Mouse (Mus musculus) monocyte, adult 5-6 weeks (primary cell): ENCODE results near the gene Hist2h2aa2. TPM values are rescaled to one million over a fixed set of nuclear protein-coding genes. Genes with fewer than 3 reads are reported as not detected.
"Not testable (repeated sequence)": the region's sequence is repeated elsewhere in the genome, so short reads cannot be mapped to it uniquely, and the experiment has no call there.

Experiments used
- ATAC-seq: fragments of 153-309, 156-312 bp; replicated peaks from 2 replicates; pipeline ENCODE4 v1.8.0; 2017; ENCODE audit warnings: mild to moderate bottlenecking; ENCODE audit not compliant: low TSS enrichment, insufficient number of reproducible peaks, severe bottlenecking, poor library complexity, low FRiP score
- total RNA-seq: library from RNA; stranded (forward); fragments of 200-1000, 200-491, 200-594 nt; gene quantifications from 3 replicates; pipeline ENCODE4 v1.2.3, GENCODE M21; 2017

Gene Hist2h2aa2
- total RNA-seq, 1 experiment from 2014 or later: 493 TPM

DNA sequence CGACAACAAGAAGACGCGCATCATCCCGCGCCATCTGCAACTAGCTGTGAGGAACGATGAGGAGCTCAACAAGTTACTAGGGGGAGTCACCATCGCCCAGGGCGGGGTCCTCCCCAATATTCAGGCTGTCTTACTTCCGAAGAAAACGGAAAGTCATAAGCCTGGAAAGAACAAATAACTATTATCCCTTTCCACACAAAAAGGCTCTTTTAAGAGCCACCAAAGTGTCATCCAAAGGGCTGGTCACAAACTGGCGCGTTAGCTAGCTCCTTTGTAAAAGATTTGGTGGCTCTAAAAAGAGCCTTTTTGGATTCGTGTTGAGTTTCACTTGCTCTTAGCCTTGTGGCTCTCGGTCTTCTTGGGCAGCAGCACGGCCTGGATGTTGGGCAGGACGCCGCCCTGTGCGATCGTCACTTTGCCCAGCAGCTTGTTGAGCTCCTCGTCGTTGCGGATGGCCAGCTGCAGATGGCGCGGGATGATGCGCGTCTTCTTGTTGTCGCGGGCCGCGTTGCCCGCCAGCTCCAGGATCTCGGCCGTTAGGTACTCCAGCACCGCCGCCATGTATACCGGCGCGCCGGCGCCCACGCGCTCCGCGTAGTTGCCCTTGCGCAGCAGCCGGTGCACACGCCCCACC, 19.8 kb downstream of the Hist2h2aa2 start:
- ATAC-seq: not testable (repeated sequence)

DNA sequence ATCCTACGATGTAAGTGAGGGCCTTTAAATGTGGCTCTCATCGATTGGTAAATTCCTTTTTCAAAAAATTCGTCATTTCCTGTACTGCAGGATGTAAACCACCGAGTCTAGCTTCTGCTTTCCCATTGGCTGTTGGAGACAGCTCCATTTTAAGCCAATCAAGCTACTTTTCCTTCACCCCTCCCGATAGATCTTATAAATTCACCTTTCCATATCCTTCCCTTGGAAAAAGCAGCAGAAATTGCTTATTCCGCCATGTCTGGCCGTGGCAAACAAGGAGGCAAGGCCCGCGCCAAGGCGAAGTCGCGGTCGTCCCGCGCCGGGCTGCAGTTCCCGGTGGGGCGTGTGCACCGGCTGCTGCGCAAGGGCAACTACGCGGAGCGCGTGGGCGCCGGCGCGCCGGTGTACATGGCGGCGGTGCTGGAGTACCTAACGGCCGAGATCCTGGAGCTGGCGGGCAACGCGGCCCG, 20.4 kb downstream of the Hist2h2aa2 start, which contains the start of the genes Bola1 and Hist2h2ab:
TSS of gene Bola1 (minus strand) at position 49 of the 470 bp plus-strand sequence.
TSS of gene Hist2h2ab (plus strand) at position 205 of the 470 bp plus-strand sequence.
- ATAC-seq: peak; percentile 79

DNA sequence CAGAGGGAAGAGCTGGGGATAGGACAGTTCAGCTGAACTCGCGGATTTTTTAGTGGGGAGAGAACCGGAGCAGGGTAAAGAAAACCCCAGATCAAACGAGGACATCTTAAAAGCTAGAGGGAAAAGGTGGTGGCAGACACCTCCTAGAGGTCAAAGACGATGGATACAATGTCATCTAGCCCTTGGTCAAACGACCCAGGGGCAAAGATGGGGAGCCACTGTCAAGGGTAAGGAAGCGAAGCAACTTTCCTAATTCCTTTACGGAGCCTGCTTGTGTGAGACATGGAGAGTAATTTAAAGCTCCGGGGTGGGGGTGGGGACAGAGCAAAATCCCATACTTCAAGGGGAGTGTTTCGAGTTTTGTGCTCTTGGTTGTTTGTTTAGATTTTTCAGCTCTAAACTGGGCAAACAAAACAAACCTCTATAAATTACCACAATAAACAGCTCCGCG, 20.9 kb downstream of the Hist2h2aa2 start:
- no peak for ATAC-seq

DNA sequence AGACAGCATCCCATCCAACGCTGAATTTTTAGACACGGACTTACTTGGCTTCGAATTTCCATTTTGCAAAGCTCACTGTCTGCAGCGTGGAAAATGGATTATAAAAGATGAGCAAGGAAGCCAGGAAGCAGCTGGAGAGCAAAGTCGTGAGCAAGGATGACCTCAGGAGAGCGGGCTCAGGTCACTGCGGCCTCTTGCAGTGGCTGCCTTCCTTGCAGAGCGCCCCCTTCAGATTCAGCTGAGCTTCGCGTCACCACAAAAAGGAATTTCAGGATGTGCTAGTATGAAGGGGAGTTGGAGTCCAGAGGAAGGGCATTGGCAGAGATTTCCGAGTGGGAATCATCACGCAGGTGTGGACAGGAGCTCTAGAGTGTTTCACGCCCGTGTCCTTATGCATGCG, 30.8 kb downstream of the Hist2h2aa2 start:
- ATAC-seq: no peak

DNA sequence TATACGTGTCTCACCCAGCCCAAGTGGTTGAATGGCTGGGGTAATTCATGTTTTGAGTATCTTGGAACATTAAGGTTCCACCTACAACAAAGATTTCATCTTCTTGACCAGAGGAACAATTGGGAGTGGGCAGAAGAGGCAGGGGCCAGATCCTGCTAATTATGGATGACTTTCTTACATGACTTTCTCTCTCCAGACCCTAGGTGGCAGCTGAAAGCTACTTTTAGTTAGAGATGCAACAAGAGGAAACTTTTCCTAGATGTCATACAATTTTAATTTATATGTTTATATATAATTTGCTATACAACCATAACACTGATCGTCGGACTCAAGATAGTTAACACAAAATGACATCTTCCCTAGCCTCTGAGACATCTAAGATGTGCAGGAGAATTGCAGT, 32.3 kb downstream of the Hist2h2aa2 start:
- no peak for ATAC-seq

DNA sequence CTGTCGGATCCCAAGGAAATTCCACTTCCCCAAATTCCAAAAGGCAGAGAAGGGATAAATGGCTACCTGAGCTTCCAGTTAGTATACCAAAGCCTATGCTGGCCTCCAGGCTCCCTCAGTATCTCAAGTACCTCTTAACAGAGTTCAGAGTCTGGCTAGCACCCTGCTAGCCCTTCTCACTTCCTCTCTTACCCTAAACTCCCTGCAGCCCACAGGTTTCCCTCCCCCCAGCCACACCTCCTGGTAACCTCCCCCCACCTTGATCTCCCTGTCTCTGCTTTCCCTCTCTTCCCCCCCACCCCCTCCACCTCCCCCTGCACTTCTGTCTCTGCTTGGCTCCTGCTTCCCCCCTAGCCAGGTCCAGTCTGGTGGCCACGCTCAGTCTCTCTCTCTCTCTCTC, 40.3 kb downstream of the Hist2h2aa2 start:
- no peak for ATAC-seq

DNA sequence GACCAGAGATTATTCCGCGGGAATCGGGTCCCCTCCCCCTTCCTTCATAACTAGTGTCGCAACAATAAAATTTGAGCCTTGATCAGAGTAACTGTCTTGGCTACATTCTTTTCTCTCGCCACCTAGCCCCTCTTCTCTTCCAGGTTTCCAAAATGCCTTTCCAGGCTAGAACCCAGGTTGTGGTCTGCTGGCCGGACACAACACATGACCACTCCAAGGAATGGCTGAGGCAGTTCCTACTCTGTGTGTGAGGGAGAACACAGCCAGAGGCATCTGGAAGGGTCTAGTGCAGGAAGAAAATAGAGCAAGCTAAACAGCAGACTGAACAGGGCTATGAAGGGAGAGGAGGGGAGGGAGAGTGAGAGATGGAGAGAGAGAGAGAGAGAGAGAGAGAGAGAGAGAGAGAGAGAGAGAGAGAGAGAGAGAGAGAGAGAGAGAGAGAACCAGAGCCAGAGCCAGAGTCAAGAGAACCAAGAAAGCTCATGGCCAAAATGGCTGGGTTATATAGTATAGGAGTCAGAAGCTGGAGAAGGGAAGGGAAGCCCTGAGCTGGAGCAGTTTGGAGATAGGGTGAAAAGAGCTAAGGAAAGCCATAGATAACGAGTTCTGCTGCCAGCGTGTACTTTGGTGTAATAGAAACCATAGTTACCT, 41.4 kb downstream of the Hist2h2aa2 start:
- ATAC-seq: not testable (repeated sequence)

DNA sequence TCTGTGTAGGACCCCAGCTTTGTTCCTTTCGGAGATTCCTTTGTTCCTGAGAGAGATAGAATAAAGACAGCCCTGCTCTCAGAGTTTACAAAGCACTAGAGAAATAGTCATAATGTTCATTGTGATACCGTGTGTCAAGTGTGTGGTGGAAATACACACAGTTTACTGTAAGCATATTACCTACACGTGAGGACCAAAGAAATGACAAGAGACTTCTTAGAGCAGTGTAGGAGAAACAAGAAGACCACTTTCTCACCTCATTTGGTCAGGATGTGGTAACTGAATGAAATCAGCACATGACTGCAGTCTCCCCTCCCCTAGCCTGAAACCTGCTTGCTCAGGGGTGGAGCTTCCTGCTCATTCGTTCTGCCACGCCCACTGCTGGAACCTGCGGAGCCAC, 41.9 kb downstream of the Hist2h2aa2 start:
- ATAC-seq: no peak

DNA sequence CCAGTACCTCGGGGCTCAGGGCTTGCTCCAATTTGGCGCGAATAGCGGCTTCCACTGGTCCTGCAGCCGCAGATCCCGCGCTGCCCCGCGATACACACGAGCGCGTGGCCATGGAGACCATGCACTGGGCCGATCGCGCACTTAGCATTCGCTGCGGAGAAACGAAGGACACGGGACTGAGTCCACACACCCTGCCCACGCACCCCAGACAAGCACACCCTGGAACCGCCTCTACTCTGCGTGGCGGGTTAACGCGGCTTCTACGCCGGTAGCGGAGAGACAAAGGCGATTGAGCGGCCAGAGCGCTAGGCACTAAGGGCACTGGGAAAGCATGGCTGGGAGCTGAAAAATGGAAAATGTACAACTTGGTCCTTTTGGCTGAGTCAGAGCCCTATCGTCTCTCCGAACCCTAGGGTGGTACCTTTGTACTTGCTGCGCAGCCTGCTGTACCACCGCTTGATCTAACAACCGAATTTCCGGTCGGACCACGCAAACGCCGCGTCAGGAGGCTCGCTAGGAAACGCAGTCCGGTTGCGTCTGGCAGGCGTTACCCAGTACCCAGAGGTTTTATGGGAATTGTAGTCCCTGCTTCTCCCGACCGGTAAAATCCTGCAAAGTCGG, 42.8 kb downstream of the Hist2h2aa2 start:
- ATAC-seq: peak; percentile 89

DNA sequence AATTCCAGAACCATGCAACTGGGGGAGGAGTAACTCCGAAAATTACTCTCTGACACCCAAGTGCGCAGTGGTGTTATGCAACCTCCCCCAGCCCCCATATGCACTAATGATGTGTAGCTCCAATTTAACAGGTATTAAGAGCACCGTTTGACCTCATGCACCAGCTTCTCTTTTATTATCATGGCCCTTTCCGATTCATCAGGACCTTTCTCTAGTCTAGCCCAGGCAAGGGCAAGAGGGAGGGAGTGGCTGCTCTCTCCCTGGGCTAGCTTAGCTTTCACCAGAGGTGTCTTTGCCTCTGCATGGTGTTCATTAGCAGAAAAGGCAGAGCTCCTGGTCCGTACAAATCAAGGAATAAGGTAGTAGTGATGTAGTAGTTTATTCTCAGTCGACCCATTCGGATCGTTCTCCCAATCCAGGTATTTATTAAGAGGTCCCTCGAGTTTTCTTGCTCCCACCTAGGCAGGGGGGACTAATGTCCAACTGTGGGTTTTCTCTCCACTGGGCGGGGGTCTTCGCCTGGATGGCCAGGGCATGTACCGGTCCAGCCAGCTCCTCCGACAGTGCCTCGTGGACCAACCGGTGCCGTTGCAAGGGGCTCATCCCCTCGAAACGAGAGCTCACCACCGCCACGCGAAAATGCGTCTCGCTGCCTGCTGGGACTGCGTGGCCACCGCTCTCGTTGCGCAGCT, 43.5 kb downstream of the Hist2h2aa2 start:
- ATAC-seq: no peak

DNA sequence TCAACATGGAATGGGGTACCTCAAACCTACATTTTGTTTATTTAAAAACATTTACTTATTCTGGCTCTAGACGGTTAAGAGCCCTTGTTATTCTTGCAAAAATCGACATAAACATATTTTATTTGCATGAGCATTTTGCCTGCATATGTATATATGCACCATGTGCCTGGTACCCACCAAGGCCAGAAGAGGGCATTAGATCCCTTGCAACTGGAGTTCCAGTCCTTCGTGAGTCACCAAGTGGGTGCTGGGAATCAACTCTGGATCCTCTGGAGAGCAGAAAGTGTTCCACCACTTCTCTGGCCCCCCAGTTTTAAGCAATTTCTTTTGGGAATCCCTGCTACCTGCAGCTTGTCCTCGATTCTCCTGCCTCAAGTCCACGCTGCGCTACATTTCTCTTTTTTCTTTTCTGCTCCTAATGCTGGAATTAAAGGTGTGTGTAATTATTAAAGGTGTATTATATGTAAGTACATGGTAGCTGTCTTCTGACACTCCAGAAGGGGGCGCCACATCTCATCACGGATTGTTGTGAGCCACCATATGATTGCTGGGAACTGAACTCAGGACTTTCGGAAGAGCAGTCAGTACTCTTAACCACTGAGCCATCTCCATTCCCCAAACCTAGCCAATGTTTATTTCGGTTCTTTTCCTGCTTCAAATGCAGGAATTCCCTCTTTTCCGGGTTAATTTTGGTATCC, 44.3 kb downstream of the Hist2h2aa2 start:
- ATAC-seq: no peak

DNA sequence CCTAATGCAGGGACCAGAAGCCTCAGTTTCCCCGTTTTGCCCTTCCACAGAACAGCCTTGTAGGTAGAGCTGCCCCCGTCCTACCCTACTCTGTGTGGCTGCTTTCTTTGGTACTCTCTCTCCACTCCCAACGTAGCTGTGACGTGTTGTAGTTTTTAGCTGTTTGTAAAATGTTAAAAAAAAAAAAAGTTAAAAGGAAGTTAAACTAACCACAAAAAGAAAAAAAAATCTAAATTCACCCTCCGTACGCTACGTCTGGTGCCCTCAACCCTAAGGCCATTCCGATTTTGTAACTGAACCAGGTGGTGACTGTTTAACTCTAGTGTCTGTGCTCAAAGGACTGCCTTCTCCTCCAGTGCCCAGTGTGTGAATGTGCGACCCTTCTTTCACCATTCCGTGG, 45.1 kb downstream of the Hist2h2aa2 start:
- no peak for ATAC-seq

DNA sequence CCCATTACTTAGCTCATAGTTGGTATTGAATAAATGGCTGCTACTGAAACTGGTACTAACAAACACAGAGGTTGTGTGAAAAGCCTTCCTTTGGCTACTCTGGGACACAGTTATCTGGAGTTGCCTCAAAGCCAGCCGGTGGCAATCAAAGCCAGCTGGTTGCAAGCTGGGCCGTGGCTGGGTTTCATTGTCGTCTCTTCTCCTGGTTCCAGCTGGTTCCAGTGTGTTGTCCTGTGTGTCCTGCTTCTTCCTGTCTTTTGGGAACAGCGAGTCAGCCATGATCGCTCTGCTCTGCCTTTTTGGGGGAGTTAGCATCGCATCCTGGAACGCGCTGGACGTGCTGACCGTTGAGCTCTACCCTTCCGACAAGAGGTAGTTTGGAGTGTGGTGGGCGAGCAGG, 47.1 kb downstream of the Hist2h2aa2 start:
- no peak for ATAC-seq

Other genes with a start within 250 kb of the Hist2h2aa2 start
- gene Plekho1, start 244.3 kb downstream of the Hist2h2aa2 start, total RNA-seq: 73.1 to 144 TPM (median 131 TPM) in 3 replicates
- gene Vps45, start 181.8 kb downstream of the Hist2h2aa2 start, total RNA-seq: 18.1 to 75.8 TPM (median 21.4 TPM) in 3 replicates
- gene Otud7b, start 135.7 kb downstream of the Hist2h2aa2 start, total RNA-seq: 12.5 to 26.2 TPM (median 17.1 TPM) in 3 replicates
- 0.43 to 2.4 TPM in 2 of 3 replicates, not detected in the other for gene Mtmr11, start 78.3 kb downstream of the Hist2h2aa2 start, total RNA-seq
- gene Sf3b4, start 67.9 kb downstream of the Hist2h2aa2 start, total RNA-seq: 4.0 to 14.2 TPM (median 7.5 TPM) in 3 replicates
- 0.21 to 0.29 TPM in 2 of 3 replicates, not detected in the other for gene Sv2a, start 59.1 kb downstream of the Hist2h2aa2 start, total RNA-seq
- gene Bola1, start 20.6 kb downstream of the Hist2h2aa2 start, total RNA-seq: 3.9 to 8.1 TPM (median 6.9 TPM) in 3 replicates
- 11.5 to 28.2 TPM (median 14.2 TPM) in 3 replicates for gene Hist2h2ab, start 20.4 kb downstream of the Hist2h2aa2 start, total RNA-seq
- gene Hist2h2ac, start 19.4 kb downstream of the Hist2h2aa2 start, total RNA-seq: 169 to 362 TPM (median 289 TPM) in 3 replicates
- 2.5 to 12.5 TPM (median 3.6 TPM) in 3 replicates for gene Hist2h2be, start 19.2 kb downstream of the Hist2h2aa2 start, total RNA-seq
- 1.5 to 1.6 TPM in 2 of 3 replicates, not detected in the other for gene Hist2h3c2, start 1.1 kb downstream of the Hist2h2aa2 start, total RNA-seq
- gene Hist2h2aa1, start 5.2 kb upstream of the Hist2h2aa2 start, total RNA-seq: 960 to 1,517 TPM (median 1,455 TPM) in 3 replicates
- not detected in 3 replicates for gene Hist2h3c1, start 6.4 kb upstream of the Hist2h2aa2 start, total RNA-seq
- gene Hist2h4, start 23.0 kb upstream of the Hist2h2aa2 start, total RNA-seq: 9.6 to 40.3 TPM (median 12.9 TPM) in 3 replicates
- 4.4 to 34.9 TPM (median 10.9 TPM) in 3 replicates for gene Hist2h3b, start 28.4 kb upstream of the Hist2h2aa2 start, total RNA-seq
- gene Hist2h2bb, start 29.5 kb upstream of the Hist2h2aa2 start, total RNA-seq: 249 to 540 TPM (median 349 TPM) in 3 replicates
- gene Fcgr1, start 53.7 kb upstream of the Hist2h2aa2 start, total RNA-seq: 11.6 to 16.4 TPM (median 12.6 TPM) in 3 replicates
- not detected in 3 replicates for gene BC107364, start 212.0 kb upstream of the Hist2h2aa2 start, total RNA-seq